Mouse (Mus musculus) embryonic fibroblast, embryonic 13.5 days (primary cell): Measurements from ENCODE around the gene Dxo. TPM values are rescaled to one million over a fixed set of nuclear protein-coding genes. Genes with fewer than 3 reads are reported as not detected.

ENCODE experiments used
- H3K27ac ChIP-seq: 2 replicates; pipeline ENCODE4 v1.5.1; 2012; ENCODE audit warnings: low read length, control low read depth, inconsistent platforms; ENCODE audit not compliant: insufficient read depth
- H3K4me1 ChIP-seq: 2 replicates; pipeline ENCODE4 v1.6.1; 2011; ENCODE audit warnings: low read length; ENCODE audit not compliant: control insufficient read depth, insufficient read depth
- H3K4me3 ChIP-seq: 2 replicates; pipeline ENCODE4 v1.5.1; 2011; ENCODE audit warnings: mild to moderate bottlenecking, control low read depth, low read length; ENCODE audit not compliant: insufficient read depth
- CTCF ChIP-seq: IDR thresholded peaks from 2 replicates; pipeline ENCODE4 v1.5.1; 2011; ENCODE audit warnings: mild to moderate bottlenecking, control low read depth, low read length, moderate library complexity, borderline replicate concordance; ENCODE audit not compliant: insufficient read depth
- POLR2A ChIP-seq: IDR thresholded peaks from 2 replicates; pipeline ENCODE4 v1.6.1; 2011; ENCODE audit warnings: low read depth, mild to moderate bottlenecking, control low read depth, low read length, moderate library complexity
- polyA plus RNA-seq: library from polyadenylated mRNA; stranded (reverse); fragments of >200 nt; gene quantifications from 2 replicates; pipeline ENCODE4 v1.2.4, GENCODE M21; 2011; ENCODE audit warnings: low read depth; ENCODE audit not compliant: missing spikeins, insufficient read length

The Dxo gene
- polyA plus RNA-seq, 1 experiment, result 25.0 TPM

GRCm38 (mm10) chr17:34854761-34855160 is 17.9 kb downstream of the Dxo start:
- no peak overlapping the region for H3K4me3 ChIP-seq
- H3K4me1 ChIP-seq, result 0 out of 2 replicates have a peak, but pooled peaks cover 3% of the 10 kb centered on the region
- H3K27ac ChIP-seq, result no peak overlapping the region
- TF ChIP-seq POLR2A (no peak), CTCF (no peak)

GRCm38 (mm10) chr17:34855825-34856224 is 19.0 kb downstream of the Dxo start:
- Histone ChIP-seq H3K4me1 (0 out of 2 replicates have a peak, but pooled peaks cover 3% of the 10 kb centered on the region), H3K4me3 (no peak overlapping the region), H3K27ac (no peak overlapping the region)
- TF ChIP-seq POLR2A (no peak), CTCF (peak; percentile 62)

- no peaks in the 10 kb centered on the region for H3K4me1 ChIP-seq
- no peak overlapping the region for H3K27ac ChIP-seq
- no peak for TF ChIP-seq POLR2A
- TF ChIP-seq CTCF, result no peak
- H3K4me3 ChIP-seq, result no peak overlapping the region
These were observed 21.9 kb downstream of the Dxo start for GRCm38 (mm10) chr17:34858670-34859069.

GRCm38 (mm10) chr17:34860514-34860913 is 23.7 kb downstream of the Dxo start:
- no peak overlapping the region for H3K27ac ChIP-seq
- TF ChIP-seq POLR2A (no peak), CTCF (no peak)

DNA sequence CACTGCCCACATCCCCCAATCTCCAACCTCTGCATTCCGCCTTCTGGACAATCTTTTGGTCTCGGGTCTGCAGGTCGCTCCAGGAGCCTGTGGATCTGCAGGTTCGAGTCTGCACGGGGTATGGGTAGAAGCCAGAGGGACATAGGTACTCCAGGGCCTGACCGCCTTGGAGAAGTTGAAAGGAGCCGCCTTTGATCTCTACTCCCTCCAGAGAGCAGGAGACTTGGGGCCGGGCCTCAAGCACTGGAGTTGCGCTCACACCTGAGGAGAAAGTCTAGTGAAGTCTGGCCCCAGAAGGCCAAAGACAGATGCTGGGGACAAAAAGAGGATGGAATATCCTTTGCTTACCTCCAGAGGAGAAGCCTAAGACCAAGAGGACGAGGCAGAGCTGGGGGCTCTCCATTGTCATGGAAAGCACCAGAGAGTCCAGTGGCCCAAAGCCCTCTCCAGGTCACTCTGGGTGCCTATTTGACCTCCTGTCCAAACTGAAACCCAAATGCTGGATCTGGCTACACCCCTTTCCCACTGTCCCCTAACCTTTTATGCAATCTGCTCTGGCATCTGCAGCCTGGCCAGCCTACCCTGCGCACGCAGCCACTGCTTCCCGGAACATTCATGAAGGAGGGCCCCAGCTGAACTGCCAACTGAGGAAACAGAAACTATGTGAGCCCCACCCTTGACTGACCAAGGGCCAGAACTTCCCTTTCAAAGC is 25.0 kb downstream of the Dxo start:
- TF ChIP-seq CTCF (no peak), POLR2A (no peak)
- Histone ChIP-seq H3K4me1 (no peaks in the 10 kb centered on the region), H3K4me3 (no peak overlapping the region), H3K27ac (no peak overlapping the region)

More at GRCm38 (mm10) chr17:34860514-34860913, 23.7 kb downstream of the Dxo start:
- Histone ChIP-seq H3K4me1 (no peaks in the 10 kb centered on the region), H3K4me3 (no peak overlapping the region)

- H3K27ac ChIP-seq, result no peak within 1 kb of the TSS
- no peak for TF ChIP-seq POLR2A
- TF ChIP-seq CTCF, result no peak
- no peaks in the 10 kb centered on the region for H3K4me1 ChIP-seq
- no peak within 1 kb of the TSS for H3K4me3 ChIP-seq
These were observed 25.7 kb downstream of the Dxo start, which contains the start of gene Cfb for GRCm38 (mm10) chr17:34862416-34863081. Gene Cfb, minus strand, starts transcription at chr17:34862518.

DNA sequence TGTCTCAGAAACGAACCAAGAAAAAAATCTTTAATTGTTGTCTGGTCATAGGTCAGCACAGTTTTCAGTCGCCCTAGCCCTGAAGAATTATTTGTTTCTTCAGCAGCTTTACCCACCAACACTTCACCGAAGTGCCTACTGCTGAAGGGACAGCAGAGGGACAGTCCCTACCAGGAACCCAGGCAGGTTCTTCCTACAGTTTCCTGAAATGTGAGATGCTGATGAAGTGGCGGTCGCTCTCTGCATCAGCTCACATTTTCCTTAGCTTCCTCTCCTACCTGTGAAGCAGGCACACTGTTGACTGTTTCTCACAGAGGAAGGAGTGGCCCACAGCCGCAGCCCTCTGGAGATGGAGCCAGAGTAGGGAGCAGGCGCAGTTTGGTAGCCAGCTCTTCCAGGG is 29.2 kb downstream of the Dxo start:
- TF ChIP-seq POLR2A (no peak), CTCF (no peak)
- Histone ChIP-seq H3K4me3 (no peak overlapping the region), H3K27ac (no peak overlapping the region), H3K4me1 (no peaks in the 10 kb centered on the region)

DNA sequence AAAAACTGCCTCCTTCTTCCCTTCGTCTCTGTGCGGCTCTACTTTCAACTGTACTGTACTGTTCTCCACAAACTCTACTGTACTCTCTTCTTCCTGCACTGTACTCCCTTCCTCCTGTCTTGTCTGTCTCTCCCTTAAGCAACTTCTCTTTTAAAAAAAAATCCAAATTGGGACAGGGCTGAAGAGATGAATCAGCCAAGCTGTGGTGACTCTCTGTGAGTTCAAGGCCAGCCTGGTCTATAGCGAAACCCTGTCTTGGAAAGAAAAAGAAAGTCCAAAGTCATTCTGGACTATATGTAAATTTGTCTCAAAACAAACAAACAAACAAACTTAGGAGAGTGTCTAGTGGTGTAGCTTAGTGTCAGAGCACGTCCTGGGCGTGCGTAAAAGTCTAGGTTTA is 37.5 kb downstream of the Dxo start:
- TF ChIP-seq CTCF, result no peak
- no peak for TF ChIP-seq POLR2A
- Histone ChIP-seq H3K4me1 (no peaks in the 10 kb centered on the region), H3K27ac (no peak overlapping the region), H3K4me3 (no peak overlapping the region)

- Histone ChIP-seq H3K4me3 (no peak within 1 kb of the TSS), H3K4me1 (peaks cover 4% of the 10 kb centered on the region; the same call in 1 of the 2 replicates), H3K27ac (0 out of 2 replicates have a peak within 1 kb of the TSS, but pooled peaks have one; percentile 23)
- TF ChIP-seq CTCF, result no peak
These were observed 42.6 kb downstream of the Dxo start, which contains the start of gene Zbtb12 for GRCm38 (mm10) chr17:34879336-34879879. Gene Zbtb12, plus strand, starts transcription at chr17:34879483.

- H3K4me3 ChIP-seq, result no peak overlapping the region
- H3K4me1 ChIP-seq, result peaks cover 12% of the 10 kb centered on the region
- TF ChIP-seq CTCF, result no peak
- no peak for TF ChIP-seq POLR2A
- H3K27ac ChIP-seq, result no peak overlapping the region
These were observed 44.3 kb downstream of the Dxo start for GRCm38 (mm10) chr17:34881166-34881565.
